Mouse (Mus musculus) kidney, adult 9 months (tissue): ENCODE results near the gene Xk.
"Not testable (repeated sequence)": the region's sequence is repeated elsewhere in the genome, so short reads cannot be mapped to it uniquely, and the experiment has no call there.

ENCODE experiments used
- DNase-seq: peaks from one replicate; pipeline ENCODE4 v3.0.0; 2022

The Xk gene

GRCm38 (mm10) chrX:9327954-9328353 lies 55.4 kb downstream of the Xk start:
- DNase-seq, result not testable (repeated sequence)

- not testable (repeated sequence) for DNase-seq
Observed at GRCm38 (mm10) chrX:9332366-9332962, 59.9 kb downstream of the Xk start.

GRCm38 (mm10) chrX:9333035-9333434 lies 60.5 kb downstream of the Xk start:
- peak; percentile 9 for DNase-seq

DNA sequence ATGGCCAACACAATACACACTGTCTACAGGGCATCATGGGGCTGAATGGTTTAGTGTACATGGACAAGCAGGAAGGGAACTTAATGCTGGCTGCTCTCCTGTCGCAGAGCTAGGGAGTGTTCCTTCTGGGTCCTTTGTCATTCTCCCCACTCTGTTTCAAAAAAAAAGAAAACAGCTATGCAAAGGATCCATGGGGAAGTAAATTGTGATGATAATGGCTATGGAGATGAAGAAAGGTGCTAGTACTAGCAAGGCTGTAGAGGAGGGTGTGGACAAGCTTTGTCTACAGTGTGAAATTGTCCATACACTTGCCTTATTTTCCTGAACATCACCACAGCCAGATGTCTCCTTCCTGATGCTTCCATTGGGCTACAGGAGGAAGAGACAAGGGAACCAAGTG lies 62.4 kb downstream of the Xk start:
- not testable (repeated sequence) for DNase-seq

- DNase-seq, result not testable (repeated sequence)
Observed at GRCm38 (mm10) chrX:9350327-9350726, 77.8 kb downstream of the Xk start, which contains the start of gene H2al1k. Gene H2al1k, plus strand, starts transcription at chrX:9350627.
